Mouse (Mus musculus): ENCODE measurements around the gene Ptbp3.

Gene Ptbp3

GRCm38 (mm10) chr4:59555177-59555576, 6.0 kb upstream of the Ptbp3 start:
- DNase-seq (ENCODE audit: low spot score in 2 of 2) = no peak

DNA sequence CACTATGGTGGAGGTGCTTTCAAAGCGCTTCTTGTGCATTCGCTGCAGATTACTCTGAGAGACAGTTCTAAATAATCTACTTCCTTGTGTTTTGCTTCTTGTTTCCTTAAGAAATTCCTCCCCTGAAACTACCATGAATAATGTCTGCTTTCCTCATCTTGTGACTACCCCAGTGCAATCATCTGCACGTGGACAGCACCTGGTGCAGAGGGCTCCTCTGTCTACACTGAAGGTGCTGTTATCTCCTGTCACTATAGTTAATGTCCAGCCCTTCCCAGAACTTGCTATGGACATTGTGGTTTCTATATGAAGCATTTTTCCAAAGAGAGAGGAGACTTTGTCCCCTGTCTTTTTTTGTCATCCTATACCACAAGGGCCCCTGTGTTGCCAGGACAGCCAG, 4.4 kb upstream of the Ptbp3 start:
- no peak for DNase-seq (ENCODE audit: low spot score in 2 of 2)

GRCm38 (mm10) chr4:59552835-59553234, 3.7 kb upstream of the Ptbp3 start:
- DNase-seq (ENCODE audit: low spot score in 2 of 2) = no peak

DNA sequence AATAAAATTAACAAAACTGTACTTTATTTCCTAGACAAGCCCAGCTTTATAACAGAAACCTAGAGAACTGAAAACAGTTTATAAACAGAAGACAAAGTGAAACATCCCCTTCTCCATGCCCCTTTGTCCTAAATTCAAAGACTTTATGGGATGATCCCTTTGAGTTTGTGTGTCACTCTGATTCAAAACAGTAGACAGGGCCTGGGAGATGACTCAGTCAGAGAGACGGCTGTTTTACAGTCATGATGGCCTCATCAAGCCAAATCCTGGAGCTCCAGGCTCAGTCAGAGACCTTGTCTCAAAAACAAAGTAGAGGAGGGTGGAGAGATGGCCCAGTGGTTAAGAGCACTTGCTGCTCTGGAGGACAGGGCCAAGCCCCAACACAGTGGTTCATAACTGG, 2.7 kb upstream of the Ptbp3 start:
- no peak for DNase-seq (ENCODE audit: low spot score in 2 of 2)

DNA sequence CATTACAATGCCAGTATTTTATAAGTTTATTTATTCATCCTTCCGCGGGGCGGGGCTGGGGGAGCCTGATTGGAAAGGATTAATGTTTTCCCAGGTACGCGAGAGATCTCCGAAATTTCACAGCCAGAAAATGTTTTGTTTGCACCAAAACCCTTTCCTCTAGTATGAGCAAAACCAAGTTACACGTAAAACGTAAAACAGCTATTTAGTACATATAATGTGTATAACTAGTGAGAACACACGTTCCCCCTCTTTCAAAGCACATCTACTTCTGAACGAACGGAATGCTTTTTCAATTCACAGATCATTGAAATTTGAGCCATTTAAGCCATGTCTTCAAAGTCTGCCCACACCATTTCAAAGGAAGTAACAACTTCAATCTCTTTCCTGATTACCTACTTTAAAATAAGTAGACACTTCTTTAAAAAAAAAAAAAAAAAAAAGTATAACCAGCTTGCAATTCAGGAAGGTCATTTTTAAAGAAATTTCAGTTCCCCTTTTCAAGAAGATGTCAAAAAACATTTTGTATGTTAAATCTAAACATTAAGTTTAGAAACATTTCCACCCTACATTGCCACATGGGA, 905 bp upstream of the Ptbp3 start:
- no peak for DNase-seq (ENCODE audit: low spot score in 2 of 2)

DNA sequence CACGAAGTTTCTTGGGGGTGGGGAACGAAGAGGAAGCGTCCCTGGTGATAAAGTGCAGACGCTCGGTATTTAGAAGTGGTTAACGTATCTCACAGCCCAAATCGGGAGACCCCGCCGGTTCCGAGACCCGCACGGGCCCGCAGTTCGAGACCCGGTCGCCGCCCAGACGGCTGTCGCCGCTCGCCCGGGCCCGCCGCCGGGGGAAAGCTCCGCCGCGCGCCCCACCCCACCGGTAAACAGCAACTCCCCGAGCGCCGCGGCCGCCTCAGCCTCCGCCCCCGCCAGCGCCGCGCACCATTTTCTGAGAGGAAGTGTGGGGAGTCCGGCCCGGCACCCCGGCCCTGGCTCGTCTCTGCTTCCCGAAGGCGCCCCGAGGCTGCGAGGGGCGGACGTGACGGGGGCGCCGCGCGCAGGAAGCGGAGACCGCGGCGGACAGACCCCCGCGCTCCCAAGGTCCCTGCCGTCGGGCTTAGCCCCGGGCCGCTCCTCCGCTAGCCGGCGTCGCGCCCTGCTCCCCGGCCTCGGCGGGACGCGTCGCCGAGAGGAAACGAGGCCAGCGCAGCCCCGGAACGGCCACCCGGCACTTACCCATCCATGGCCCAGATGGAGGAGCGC, 497 bp downstream of the Ptbp3 start:
- DNase-seq (ENCODE audit: low spot score in 2 of 2) = peak; percentile 84 to 94

DNA sequence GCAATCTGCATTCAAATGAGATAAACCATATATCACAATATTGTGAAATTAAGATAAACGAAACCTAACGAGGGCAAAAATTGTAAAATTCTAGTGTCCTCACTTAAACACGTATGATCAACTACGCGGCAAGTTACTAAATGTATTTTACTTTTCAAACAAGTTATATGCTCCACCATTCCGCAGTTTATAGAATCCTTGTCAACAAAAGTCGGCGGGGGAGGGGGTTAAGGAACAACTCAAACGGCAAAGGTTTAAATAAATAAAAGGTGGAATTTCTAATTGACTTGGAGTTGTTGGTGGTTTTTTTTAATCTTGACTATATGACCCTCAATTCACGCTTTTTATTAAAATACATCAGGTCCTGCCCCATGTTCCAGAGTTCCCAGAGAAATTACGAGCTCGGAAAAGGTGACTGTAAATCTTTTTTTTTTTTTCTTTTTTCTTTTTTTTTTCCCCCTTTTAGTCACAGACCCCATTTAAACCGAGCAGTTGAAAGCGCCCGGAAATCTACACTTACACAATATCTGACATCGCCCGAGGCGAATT, 1.1 kb downstream of the Ptbp3 start:
- no peak for DNase-seq (ENCODE audit: low spot score in 2 of 2)

GRCm38 (mm10) chr4:59547136-59547889, 1.9 kb downstream of the Ptbp3 start:
- peak in 1 of 2 experiments; percentile 30 for DNase-seq (ENCODE audit: low spot score in 2 of 2)

DNA sequence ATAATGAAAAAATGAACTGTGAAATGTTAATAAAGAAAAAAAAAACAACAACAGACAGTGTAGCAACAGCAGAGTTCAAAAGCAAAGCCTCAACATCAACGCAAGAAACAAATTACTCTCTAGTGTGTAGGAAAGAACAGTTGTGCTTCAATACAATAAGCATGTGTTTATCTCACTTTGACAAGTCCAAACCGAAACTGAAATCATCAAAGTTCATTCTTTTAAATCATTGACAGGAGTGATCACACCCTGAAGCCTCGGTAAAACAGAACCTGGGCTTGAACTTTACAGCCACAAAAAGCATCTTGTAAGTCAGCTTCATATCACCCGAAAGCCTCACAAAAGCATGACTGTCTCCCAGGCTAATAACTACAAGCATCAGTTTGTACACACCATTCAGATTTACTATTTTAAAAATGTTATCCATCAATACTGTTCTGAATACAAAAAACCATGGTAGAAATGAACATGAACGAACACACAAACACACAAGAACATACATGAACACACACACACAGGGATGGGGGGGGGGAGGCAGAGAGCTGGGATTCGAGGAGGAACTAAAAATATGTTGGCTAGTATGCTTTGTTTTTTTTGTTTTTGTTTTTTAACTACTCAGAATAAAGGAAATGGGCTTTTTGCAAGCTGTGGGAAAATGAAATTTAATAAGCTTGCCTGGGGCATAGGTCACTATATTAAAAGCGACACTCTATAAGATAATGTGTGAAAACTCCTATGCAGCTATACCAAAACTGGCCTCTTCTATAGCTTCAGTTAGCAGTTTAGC, 2.7 kb downstream of the Ptbp3 start:
- no peak for DNase-seq (ENCODE audit: low spot score in 2 of 2)

DNA sequence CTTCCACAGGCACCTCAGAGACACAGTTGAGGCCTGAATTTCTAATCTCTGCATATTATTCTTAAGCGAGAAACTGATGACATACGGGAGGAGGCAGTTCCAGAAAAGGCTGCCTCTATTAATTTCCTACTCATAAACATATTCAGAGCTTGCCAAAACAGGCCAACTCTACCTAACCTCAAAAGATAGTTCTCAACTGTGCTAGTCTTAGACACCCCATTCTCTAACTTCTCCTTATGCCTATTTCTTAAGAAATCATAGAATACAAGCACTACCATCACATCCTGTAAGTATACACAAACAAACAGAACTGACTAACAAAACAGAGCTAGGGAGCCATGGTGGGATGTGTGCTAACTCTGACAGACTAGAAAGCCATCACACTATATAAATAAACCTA, 4.5 kb downstream of the Ptbp3 start:
- DNase-seq (ENCODE audit: low spot score in 2 of 2) = no peak

GRCm38 (mm10) chr4:59543006-59543405, 6.2 kb downstream of the Ptbp3 start:
- no peak for DNase-seq (ENCODE audit: low spot score in 2 of 2)

- no peak for DNase-seq (ENCODE audit: low spot score in 2 of 2)
Measured at GRCm38 (mm10) chr4:59536281-59536680, 12.9 kb downstream of the Ptbp3 start.

DNA sequence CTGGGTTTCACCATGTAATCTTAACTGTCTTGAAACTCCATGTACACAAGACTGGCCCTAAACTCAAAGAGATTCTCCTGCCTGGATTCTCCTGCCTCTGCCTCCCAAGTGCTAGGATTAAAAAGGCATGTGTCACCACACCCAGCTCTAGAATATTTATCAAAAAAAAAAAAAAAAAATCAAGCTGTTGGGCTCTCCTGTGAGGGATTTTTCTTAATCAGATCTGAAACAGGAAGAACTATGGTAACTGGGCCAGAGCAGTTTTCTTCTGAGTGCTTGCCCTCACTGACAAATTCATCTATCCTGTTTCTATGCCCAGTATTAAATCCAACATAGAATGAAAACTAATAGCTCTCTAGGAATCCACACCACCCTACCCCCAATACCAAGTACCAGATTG, 13.5 kb downstream of the Ptbp3 start:
- DNase-seq (ENCODE audit: low spot score in 2 of 2) = no peak

- DNase-seq (ENCODE audit: low spot score in 2 of 2) = peak in 1 of 2 experiments; percentile 32
Measured at GRCm38 (mm10) chr4:59533268-59533667, 15.9 kb downstream of the Ptbp3 start.

- DNase-seq (ENCODE audit: low spot score in 2 of 2) = no peak
Measured at GRCm38 (mm10) chr4:59531172-59531571, 18.0 kb downstream of the Ptbp3 start.

GRCm38 (mm10) chr4:59527470-59527869, 21.7 kb downstream of the Ptbp3 start:
- DNase-seq (ENCODE audit: low spot score in 2 of 2) = no peak

DNA sequence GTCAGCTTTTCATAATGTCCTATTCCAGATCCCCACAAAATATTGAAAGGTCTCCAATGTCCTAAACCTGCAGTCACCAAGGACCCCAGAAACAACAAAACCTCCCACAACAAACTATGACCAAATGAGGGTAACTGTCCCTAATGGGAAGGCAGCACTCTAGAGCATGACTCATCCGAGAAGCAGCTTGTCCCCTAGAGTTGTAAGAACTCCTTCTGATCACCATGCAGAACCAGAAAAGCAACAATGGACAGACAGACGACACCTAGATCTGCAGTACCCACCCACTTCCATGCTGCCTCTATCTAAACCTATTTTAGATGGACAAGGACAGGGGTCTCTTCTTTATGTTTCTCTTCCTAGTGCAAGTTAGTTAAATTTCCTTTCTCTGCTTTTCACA, 22.4 kb downstream of the Ptbp3 start:
- DNase-seq (ENCODE audit: low spot score in 2 of 2) = no peak

DNA sequence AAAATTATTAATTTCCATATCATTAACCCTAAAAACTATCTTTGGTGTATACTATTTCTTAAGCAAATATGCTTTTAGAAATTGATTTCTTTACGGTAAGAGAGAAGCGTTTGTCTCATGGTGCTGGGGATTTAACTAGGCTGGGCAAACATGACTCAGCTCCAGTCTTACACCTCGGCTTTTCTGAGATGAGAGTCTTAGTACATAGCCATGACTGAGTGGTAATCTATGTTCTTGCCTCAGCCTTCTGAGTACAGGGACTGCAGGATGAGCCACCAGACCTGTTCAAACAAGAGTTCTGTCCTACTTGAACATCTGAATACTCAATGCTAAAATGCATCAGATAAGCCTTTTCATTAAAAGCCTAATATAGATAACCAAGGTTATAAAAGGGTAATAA, 24.3 kb downstream of the Ptbp3 start:
- no peak for DNase-seq (ENCODE audit: low spot score in 2 of 2)

GRCm38 (mm10) chr4:59510321-59510720, 38.8 kb downstream of the Ptbp3 start:
- no peak for DNase-seq (ENCODE audit: low spot score in 2 of 2)

- no peak for DNase-seq (ENCODE audit: low spot score in 2 of 2)
Measured at GRCm38 (mm10) chr4:59509558-59509957, 39.6 kb downstream of the Ptbp3 start.

GRCm38 (mm10) chr4:59507766-59508165, 41.4 kb downstream of the Ptbp3 start:
- DNase-seq (ENCODE audit: low spot score in 2 of 2) = no peak

DNA sequence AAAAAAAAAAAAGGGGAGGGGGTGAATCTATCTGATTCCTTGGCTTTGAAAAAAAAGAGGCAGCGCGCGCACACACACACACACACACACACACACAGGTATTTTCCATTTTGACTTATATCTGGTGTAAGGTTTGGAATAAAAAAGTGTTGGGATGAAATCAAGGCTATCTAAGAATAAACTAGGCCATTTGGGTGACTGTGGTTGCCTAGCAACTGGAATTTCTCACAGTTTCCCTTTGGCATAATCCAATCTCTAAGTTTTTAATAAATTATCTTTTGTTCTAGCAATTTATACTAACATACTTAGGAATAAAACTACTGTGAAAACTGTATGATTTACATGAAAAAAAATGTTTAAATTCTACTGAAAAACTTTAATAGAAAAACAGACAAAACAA, 42.5 kb downstream of the Ptbp3 start:
- DNase-seq (ENCODE audit: low spot score in 2 of 2) = no peak
